Mouse (Mus musculus): ENCODE results near the gene Ankrd63. TPM values are rescaled to one million over a fixed set of nuclear protein-coding genes. Genes with fewer than 3 reads are reported as not detected.

Ankrd63 gene
- polyA plus RNA-seq, 1 experiment from 2014 or later: 0.66 TPM

DNA sequence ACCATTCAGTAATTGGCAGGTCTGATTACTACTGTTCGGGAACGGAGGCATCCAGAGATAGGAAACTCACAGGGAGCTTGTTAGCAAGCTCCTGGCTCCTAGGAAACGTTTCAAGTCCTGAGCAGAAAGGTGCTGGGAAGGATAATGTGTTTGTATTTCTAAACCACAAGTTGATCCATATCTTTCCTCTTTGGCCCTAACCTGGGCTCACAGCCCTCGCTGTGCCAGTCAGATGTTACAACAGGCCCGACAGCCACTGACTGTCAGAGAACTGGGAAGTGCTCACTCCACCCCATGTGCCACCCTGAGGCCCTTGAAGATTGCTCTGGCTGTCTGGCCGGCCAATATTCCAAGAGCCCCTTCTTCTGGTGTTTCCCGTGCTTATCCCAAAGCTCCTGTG lies 29.3 kb downstream of the Ankrd63 start:
- Histone ChIP-seq H3K27me3 (ENCODE audit: control insufficient read depth, insufficient read depth, low read length) (peaks cover 74% of the 10 kb centered on the region), H3K4me2 (no peak overlapping the region), H3K9ac (ENCODE audit: low read depth, low read length) (no peak overlapping the region), H3K27ac (ENCODE audit: low read depth, low read length) (no peak overlapping the region), H3K4me1 (ENCODE audit: control insufficient read depth, insufficient read depth, low read length) (peaks cover 18% of the 10 kb centered on the region), H3K9me3 (replicated peaks; ENCODE audit: control insufficient read depth, low read length) (no peaks in the 10 kb centered on the region), H3K4me3 (ENCODE audit: low read depth, low read length) (no peak overlapping the region), H3K36me3 (ENCODE audit: control insufficient read depth, insufficient read depth, low read length) (no peaks in the 10 kb centered on the region)
- 12% methylated on average over 7 of the region's 7 CpGs for WGBS (ENCODE audit: insufficient replicate concordance)
- ATAC-seq (replicated peaks; ENCODE audit: insufficient number of reproducible peaks, low FRiP score, low TSS enrichment): no peak

DNA sequence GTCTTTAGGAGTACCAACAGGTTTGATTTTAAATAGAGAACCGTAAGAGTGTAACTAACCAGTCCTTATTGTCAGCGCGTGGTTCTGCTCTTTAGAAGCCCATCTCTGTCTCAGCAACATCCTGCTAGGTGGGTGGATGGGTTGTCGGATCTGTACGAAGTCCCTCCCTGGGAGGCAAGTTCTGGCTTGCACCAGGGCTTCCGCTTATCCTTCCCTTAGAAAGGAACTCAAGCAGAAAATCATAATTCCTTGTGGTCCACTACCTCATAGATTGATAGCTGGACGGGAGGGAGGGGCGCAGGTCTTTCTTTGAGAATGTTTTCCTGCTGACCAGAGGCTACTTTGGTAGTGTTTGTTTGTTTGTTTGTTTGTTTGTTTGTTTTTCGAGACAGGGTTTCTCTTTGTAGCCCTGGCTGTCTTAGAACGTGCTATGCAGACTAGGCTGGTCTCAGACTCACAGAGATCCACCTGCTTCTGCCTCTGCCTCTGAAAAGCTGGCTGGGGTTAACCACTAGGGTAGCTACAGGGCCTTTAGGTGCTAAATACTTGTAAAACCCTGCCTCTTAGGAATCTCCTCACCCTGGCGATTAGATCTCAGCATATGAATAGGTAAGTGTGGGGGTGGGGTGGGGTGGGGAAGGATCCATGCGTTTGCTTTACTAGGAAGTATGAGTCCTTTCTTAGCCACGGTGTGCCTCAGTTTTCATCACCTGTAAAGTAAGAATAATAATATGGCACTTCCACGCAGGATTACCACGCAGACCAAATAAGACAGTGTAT lies 29.9 kb downstream of the Ankrd63 start:
- ATAC-seq (replicated peaks; ENCODE audit: insufficient number of reproducible peaks, low FRiP score, low TSS enrichment): no peak
- Histone ChIP-seq H3K36me3 (ENCODE audit: control insufficient read depth, insufficient read depth, low read length) (no peaks in the 10 kb centered on the region), H3K4me1 (ENCODE audit: control insufficient read depth, insufficient read depth, low read length) (peaks cover 18% of the 10 kb centered on the region), H3K4me3 (ENCODE audit: low read depth, low read length) (no peak overlapping the region), H3K27ac (ENCODE audit: low read depth, low read length) (no peak overlapping the region), H3K4me2 (no peak overlapping the region), H3K9ac (ENCODE audit: low read depth, low read length) (no peak overlapping the region), H3K9me3 (replicated peaks; ENCODE audit: control insufficient read depth, low read length) (no peaks in the 10 kb centered on the region), H3K27me3 (ENCODE audit: control insufficient read depth, insufficient read depth, low read length) (peaks cover 69% of the 10 kb centered on the region)
- WGBS (ENCODE audit: insufficient replicate concordance): 29% methylated on average over 15 of the region's 15 CpGs

DNA sequence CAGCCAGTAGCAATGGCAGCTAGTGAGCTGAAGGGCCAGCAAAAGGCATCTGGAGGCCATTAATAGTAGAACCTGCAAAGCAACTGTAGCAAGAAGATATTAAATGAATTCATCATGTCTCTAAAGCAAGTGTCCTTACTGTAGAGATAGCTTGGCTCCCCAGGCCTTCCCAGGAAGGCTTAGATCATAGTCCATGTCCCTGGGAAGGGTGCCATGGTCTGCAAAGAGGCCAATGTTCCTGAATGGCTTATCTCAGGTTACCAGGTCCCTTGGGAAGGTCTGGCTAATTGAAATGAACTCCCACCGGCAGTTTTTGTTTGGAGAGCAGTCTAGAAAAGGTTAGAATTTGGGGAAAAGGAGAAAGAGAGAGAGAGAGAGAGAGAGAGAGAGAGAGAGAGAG lies 32.0 kb downstream of the Ankrd63 start:
- no peaks in the 10 kb centered on the region for H3K9me3 ChIP-seq (replicated peaks; ENCODE audit: control insufficient read depth, low read length)
- ATAC-seq (replicated peaks; ENCODE audit: insufficient number of reproducible peaks, low FRiP score, low TSS enrichment): no peak
- no peak overlapping the region for H3K27ac ChIP-seq (ENCODE audit: low read depth, low read length)
- H3K27me3 ChIP-seq (ENCODE audit: control insufficient read depth, insufficient read depth, low read length): peaks cover 51% of the 10 kb centered on the region
- no peak overlapping the region for H3K4me3 ChIP-seq (ENCODE audit: low read depth, low read length)
- WGBS (ENCODE audit: insufficient replicate concordance): 57% methylated on average over 1 of the region's 1 CpGs
- no peak overlapping the region for H3K4me2 ChIP-seq
- no peaks in the 10 kb centered on the region for H3K36me3 ChIP-seq (ENCODE audit: control insufficient read depth, insufficient read depth, low read length)
- H3K9ac ChIP-seq (ENCODE audit: low read depth, low read length): no peak overlapping the region
- peaks cover 16% of the 10 kb centered on the region for H3K4me1 ChIP-seq (ENCODE audit: control insufficient read depth, insufficient read depth, low read length)

DNA sequence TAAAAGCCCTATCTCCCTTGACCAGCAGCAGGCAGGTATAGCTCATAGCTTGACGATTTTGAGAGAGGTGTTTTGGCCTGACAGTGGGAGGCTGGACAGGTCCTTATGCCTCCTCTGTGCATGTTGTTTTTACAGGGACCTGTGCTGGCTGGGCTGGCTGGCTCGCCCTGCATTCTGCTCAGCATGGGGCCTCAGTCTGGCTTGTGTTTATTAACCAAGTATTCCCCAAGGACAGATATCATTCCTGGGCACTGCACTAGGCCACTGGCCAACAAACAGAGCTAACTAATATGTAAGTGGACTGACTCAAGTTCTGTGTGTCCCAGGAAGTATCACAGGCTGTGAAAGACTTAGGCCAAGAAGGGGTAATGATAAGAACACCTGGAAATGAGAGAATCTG lies 34.0 kb downstream of the Ankrd63 start:
- H3K4me2 ChIP-seq: no peak overlapping the region
- no peak overlapping the region for H3K4me3 ChIP-seq (ENCODE audit: low read depth, low read length)
- ATAC-seq (replicated peaks; ENCODE audit: insufficient number of reproducible peaks, low FRiP score, low TSS enrichment): no peak
- H3K9ac ChIP-seq (ENCODE audit: low read depth, low read length): no peak overlapping the region
- no peak overlapping the region for H3K27ac ChIP-seq (ENCODE audit: low read depth, low read length)
- H3K36me3 ChIP-seq (ENCODE audit: control insufficient read depth, insufficient read depth, low read length): no peaks in the 10 kb centered on the region
- WGBS (ENCODE audit: insufficient replicate concordance): 29% methylated on average over 2 of the region's 2 CpGs
- H3K9me3 ChIP-seq (replicated peaks; ENCODE audit: control insufficient read depth, low read length): no peaks in the 10 kb centered on the region
- peaks cover 24% of the 10 kb centered on the region for H3K4me1 ChIP-seq (ENCODE audit: control insufficient read depth, insufficient read depth, low read length)
- H3K27me3 ChIP-seq (ENCODE audit: control insufficient read depth, insufficient read depth, low read length): peaks cover 33% of the 10 kb centered on the region

DNA sequence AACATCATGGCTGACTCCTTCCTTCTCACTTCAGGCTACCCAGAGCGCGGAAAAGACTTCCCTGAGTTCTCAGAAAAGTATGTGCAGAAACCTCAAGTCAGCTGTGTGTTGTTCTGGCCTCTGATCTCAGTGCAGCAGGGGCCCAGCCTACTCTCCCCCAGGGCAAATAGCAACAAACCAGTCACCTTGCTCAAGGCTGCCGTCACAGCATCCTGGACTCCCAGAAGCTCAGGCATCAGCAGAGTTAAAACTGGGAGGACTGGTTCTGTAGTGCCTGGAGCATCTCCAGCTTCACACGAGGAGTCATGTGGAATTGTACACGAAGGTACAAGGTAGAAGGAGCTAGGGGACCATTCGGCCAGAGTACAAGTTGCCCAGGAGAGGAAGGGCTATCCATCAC lies 34.5 kb downstream of the Ankrd63 start:
- Histone ChIP-seq H3K27ac (ENCODE audit: low read depth, low read length) (no peak overlapping the region), H3K4me1 (ENCODE audit: control insufficient read depth, insufficient read depth, low read length) (peaks cover 20% of the 10 kb centered on the region), H3K36me3 (ENCODE audit: control insufficient read depth, insufficient read depth, low read length) (no peaks in the 10 kb centered on the region), H3K9ac (ENCODE audit: low read depth, low read length) (no peak overlapping the region), H3K4me3 (ENCODE audit: low read depth, low read length) (no peak overlapping the region), H3K27me3 (ENCODE audit: control insufficient read depth, insufficient read depth, low read length) (peaks cover 30% of the 10 kb centered on the region), H3K4me2 (no peak overlapping the region), H3K9me3 (replicated peaks; ENCODE audit: control insufficient read depth, low read length) (no peaks in the 10 kb centered on the region)
- WGBS (ENCODE audit: insufficient replicate concordance): 73% methylated on average over 6 of the region's 6 CpGs
- no peak for ATAC-seq (replicated peaks; ENCODE audit: insufficient number of reproducible peaks, low FRiP score, low TSS enrichment)

DNA sequence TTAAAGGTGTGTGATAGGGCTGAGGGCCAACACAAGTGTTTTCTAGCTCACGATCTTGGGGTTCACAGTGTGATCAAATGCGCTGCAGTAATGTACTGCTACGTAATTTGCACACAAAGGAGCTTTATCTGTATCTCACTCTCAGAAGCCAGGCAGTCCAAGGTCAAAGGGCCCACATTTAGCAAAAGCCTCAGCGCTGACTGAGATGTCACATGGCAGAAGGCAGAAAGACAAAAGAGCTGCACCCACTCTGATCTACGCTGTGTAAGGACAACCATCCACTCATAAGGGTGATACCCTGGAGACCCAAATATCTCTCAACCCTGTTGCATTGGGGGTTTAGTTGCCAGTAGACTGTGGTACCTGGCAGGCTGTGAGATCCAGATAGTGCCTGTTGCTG lies 36.6 kb downstream of the Ankrd63 start:
- Histone ChIP-seq H3K27me3 (ENCODE audit: control insufficient read depth, insufficient read depth, low read length) (peaks cover 22% of the 10 kb centered on the region), H3K9ac (ENCODE audit: low read depth, low read length) (0 out of 2 replicates have a peak overlapping the region, but pooled peaks have one; percentile 22), H3K4me1 (ENCODE audit: control insufficient read depth, insufficient read depth, low read length) (peaks cover 31% of the 10 kb centered on the region), H3K36me3 (ENCODE audit: control insufficient read depth, insufficient read depth, low read length) (no peaks in the 10 kb centered on the region), H3K4me2 (no peak overlapping the region), H3K4me3 (ENCODE audit: low read depth, low read length) (no peak overlapping the region), H3K27ac (ENCODE audit: low read depth, low read length) (peak overlapping the region; percentile 22; the same call in 1 of the 2 replicates), H3K9me3 (replicated peaks; ENCODE audit: control insufficient read depth, low read length) (no peaks in the 10 kb centered on the region)
- WGBS (ENCODE audit: insufficient replicate concordance): 34% methylated on average over 5 of the region's 5 CpGs
- no peak for ATAC-seq (replicated peaks; ENCODE audit: insufficient number of reproducible peaks, low FRiP score, low TSS enrichment)

DNA sequence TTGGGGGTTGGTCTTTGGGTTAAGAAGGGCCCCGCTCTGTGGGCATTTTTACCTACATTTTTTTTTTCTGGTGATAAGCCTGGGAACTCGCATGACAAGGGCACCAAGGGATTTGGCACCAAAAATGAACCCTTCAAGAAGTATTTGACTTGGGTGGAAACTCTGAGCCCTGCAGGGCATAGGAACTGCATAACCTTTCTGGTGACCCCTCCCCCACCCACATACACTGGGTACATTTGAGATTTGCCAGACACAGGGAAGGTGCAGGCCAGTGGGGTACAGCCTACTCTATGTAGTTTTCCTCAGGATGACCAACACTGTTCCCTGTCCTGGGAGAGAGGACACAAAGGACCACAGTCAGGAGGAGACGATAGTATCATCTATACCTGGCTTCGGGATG lies 38.1 kb downstream of the Ankrd63 start:
- ATAC-seq (replicated peaks; ENCODE audit: insufficient number of reproducible peaks, low FRiP score, low TSS enrichment): no peak
- no peak overlapping the region for H3K27ac ChIP-seq (ENCODE audit: low read depth, low read length)
- peaks cover 31% of the 10 kb centered on the region for H3K4me1 ChIP-seq (ENCODE audit: control insufficient read depth, insufficient read depth, low read length)
- no peaks in the 10 kb centered on the region for H3K9me3 ChIP-seq (replicated peaks; ENCODE audit: control insufficient read depth, low read length)
- H3K4me3 ChIP-seq (ENCODE audit: low read depth, low read length): no peak overlapping the region
- 78% methylated on average over 4 of the region's 4 CpGs for WGBS (ENCODE audit: insufficient replicate concordance)
- H3K4me2 ChIP-seq: no peak overlapping the region
- H3K27me3 ChIP-seq (ENCODE audit: control insufficient read depth, insufficient read depth, low read length): peaks cover 11% of the 10 kb centered on the region
- no peaks in the 10 kb centered on the region for H3K36me3 ChIP-seq (ENCODE audit: control insufficient read depth, insufficient read depth, low read length)
- H3K9ac ChIP-seq (ENCODE audit: low read depth, low read length): no peak overlapping the region

DNA sequence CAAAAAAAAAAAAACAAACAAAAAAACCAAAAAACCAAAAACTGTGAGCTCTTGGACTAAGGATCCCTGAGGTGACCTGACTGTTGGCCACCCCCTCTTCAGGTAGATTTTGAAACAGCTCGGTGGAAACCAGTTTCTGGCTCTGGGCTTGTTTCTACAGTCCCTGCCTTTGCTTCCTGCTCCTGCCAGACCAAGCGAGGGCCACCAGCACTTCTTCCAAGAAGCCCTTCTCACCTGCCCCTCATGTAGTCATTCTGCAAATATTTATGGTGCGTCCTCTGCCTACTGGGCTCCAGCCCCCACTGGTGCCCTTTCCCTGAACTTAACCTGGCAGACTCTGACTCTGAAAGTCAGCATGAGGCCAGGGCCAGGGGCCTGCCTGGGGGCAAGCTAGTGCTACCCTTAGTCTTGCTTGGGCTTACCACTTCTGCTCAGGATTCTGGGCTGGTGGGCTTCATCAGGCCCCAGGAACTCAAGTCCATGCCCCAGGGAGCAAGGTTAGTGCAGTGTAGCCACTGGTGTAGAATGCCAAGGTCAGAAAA lies 38.7 kb downstream of the Ankrd63 start:
- ATAC-seq (replicated peaks; ENCODE audit: insufficient number of reproducible peaks, low FRiP score, low TSS enrichment): no peak

More for the DNA sequence above, 38.7 kb downstream of the Ankrd63 start:
- WGBS (ENCODE audit: insufficient replicate concordance): 58% methylated on average over 3 of the region's 3 CpGs
- no peak overlapping the region for H3K27ac ChIP-seq (ENCODE audit: low read depth, low read length)
- H3K27me3 ChIP-seq (ENCODE audit: control insufficient read depth, insufficient read depth, low read length): peaks cover 11% of the 10 kb centered on the region
- H3K9me3 ChIP-seq (replicated peaks; ENCODE audit: control insufficient read depth, low read length): no peaks in the 10 kb centered on the region
- H3K36me3 ChIP-seq (ENCODE audit: control insufficient read depth, insufficient read depth, low read length): no peaks in the 10 kb centered on the region
- H3K4me2 ChIP-seq: no peak overlapping the region
- peaks cover 31% of the 10 kb centered on the region for H3K4me1 ChIP-seq (ENCODE audit: control insufficient read depth, insufficient read depth, low read length)
- no peak overlapping the region for H3K4me3 ChIP-seq (ENCODE audit: low read depth, low read length)
- H3K9ac ChIP-seq (ENCODE audit: low read depth, low read length): no peak overlapping the region
